22 mouse cellular contexts compared by ENCODE assay signal in genomic region chr4:136848565-136848964, GRCm38 (mm10). TPM values are rescaled to one million over a fixed set of nuclear protein-coding genes. Genes with fewer than 3 reads are reported as not detected.
DNase-seq lines count a peak whose midpoint lies in the region; ATAC-seq lines count a peak whose summit lies in the region.
"Had no signal": no experiment of that assay in that cellular context is flagged by ENCODE, and none has a peak within 500 bp of the region (broad histone marks: within the 10 kb centered on the region; RNA-seq: fewer than 3 reads in every experiment).

No protein-coding gene starts in this region.

- peaks cover 36% of the 10 kb centered on the region for H3K4me1 ChIP-seq in midbrain, embryonic 10.5 days
- H3K4me1 ChIP-seq in midbrain, embryonic 11.5 days (ENCODE audit: control insufficient read depth, insufficient read depth, low read length): peaks cover 7% of the 10 kb centered on the region
- H3K4me1 ChIP-seq: embryonic facial prominence, embryonic 15.5 days; heart, embryonic 13.5 days had no signal

- H3K27ac ChIP-seq in midbrain, embryonic 10.5 days (replicated peaks): peak overlapping the region; percentile 29
- no peak overlapping the region for H3K27ac ChIP-seq in midbrain, embryonic 11.5 days (ENCODE audit: low read depth, low read length)
- H3K27ac ChIP-seq: embryonic facial prominence, embryonic 15.5 days; forebrain, embryonic 15.5 days; heart, embryonic 13.5 days; hindbrain, embryonic 12.5 days; hindbrain, postnatal 0 days had no signal

- DNase-seq in left cerebral cortex, adult 18-20 months (ENCODE audit: low spot score in 2 of 2): peak; percentile 37 to 55
- DNase-seq in left cerebral cortex, adult 8-10 months (ENCODE audit: low spot score in 2 of 2): no peak
- DNase-seq in midbrain, embryonic 10.5 days (ENCODE audit: low spot score): no peak
- DNase-seq in midbrain, embryonic 11.5 days (ENCODE audit: low spot score, missing footprints): no peak
- peak; percentile 39 for DNase-seq in right cerebral cortex, postnatal 25 days
- no peak for DNase-seq in spleen, postnatal 10 days (ENCODE audit: low spot score in 2 of 2)
- DNase-seq: adrenal gland, adult 2 months; adrenal gland, postnatal 25 days; cerebellum, adult 11 months; cerebellum, adult 8-10 months; cerebellum, postnatal 14 days; embryo, embryonic 11 days; gastrocnemius, postnatal 36 days; heart, adult 11 months; heart, postnatal 36 days had no signal

- peaks cover 11% of the 10 kb centered on the region; the same call in 1 of the 2 replicates for H3K27me3 ChIP-seq in midbrain, embryonic 10.5 days (ENCODE audit: low read depth, poor library complexity, severe bottlenecking)
- H3K27me3 ChIP-seq in midbrain, embryonic 11.5 days (ENCODE audit: control insufficient read depth, insufficient read depth, low read length): no peaks in the 10 kb centered on the region
- H3K27me3 ChIP-seq: forebrain, embryonic 15.5 days had no signal

- no peaks in the 10 kb centered on the region for H3K9me3 ChIP-seq in midbrain, embryonic 10.5 days (replicated peaks)
- H3K9me3 ChIP-seq in midbrain, embryonic 11.5 days (ENCODE audit: control insufficient read depth, low read length): no peaks in the 10 kb centered on the region
- H3K9me3 ChIP-seq: embryonic facial prominence, embryonic 15.5 days; forebrain, embryonic 15.5 days; heart, embryonic 13.5 days; hindbrain, embryonic 12.5 days had no signal

- no peak overlapping the region for H3K4me2 ChIP-seq in midbrain, embryonic 11.5 days
- H3K4me2 ChIP-seq: embryonic facial prominence, embryonic 15.5 days; forebrain, embryonic 15.5 days; heart, embryonic 13.5 days; hindbrain, embryonic 12.5 days had no signal

- WGBS in midbrain, embryonic 10.5 days: 79% methylated on average over 4 of the region's 4 CpGs
- 69% methylated on average over 4 of the region's 4 CpGs for WGBS in midbrain, embryonic 11.5 days

- no peak for ATAC-seq in midbrain, embryonic 11.5 days (ENCODE audit: low FRiP score)
- ATAC-seq: forebrain, embryonic 15.5 days; hindbrain, postnatal 0 days had no signal

- no peak overlapping the region for H3K9ac ChIP-seq in midbrain, embryonic 11.5 days (ENCODE audit: low read length)
- H3K9ac ChIP-seq: embryonic facial prominence, embryonic 15.5 days; forebrain, embryonic 15.5 days; heart, embryonic 13.5 days; hindbrain, embryonic 12.5 days had no signal

- H3K36me3 ChIP-seq in midbrain, embryonic 10.5 days: no peaks in the 10 kb centered on the region
- H3K36me3 ChIP-seq in midbrain, embryonic 11.5 days (ENCODE audit: control insufficient read depth, insufficient read depth, low read length): no peaks in the 10 kb centered on the region
- H3K36me3 ChIP-seq: embryonic facial prominence, embryonic 15.5 days; forebrain, embryonic 15.5 days; heart, embryonic 13.5 days; hindbrain, embryonic 12.5 days had no signal

- no peak overlapping the region for H3K4me3 ChIP-seq in midbrain, embryonic 10.5 days
- no peak overlapping the region for H3K4me3 ChIP-seq in midbrain, embryonic 11.5 days (ENCODE audit: low read depth, low read length)
- H3K4me3 ChIP-seq: embryonic facial prominence, embryonic 15.5 days; forebrain, embryonic 15.5 days; heart, embryonic 13.5 days; hindbrain, embryonic 12.5 days had no signal

RNA-seq across cellular contexts. Expression of gene Ephb2, which starts 12.8 kb away (rescaled TPM):
- 10 to 100 TPM; 14.9 to 16.1 TPM for total RNA-seq in left cerebral cortex, adult 18-20 months (2021)
- 10 to 100 TPM; 13.2 to 15.0 (median 14.0) TPM for total RNA-seq in left cerebral cortex, adult 8-10 months (2022)
- 15.6 and 20.9 TPM in 2 replicates for polyA plus RNA-seq in midbrain, embryonic 10.5 days (2016; fragmentation: Nextera tagmentation; extraction: Ambion mirVana)
- polyA plus RNA-seq in midbrain, embryonic 11.5 days (2014; fragmentation: Nextera tagmentation; extraction: Ambion mirVana): 28.8 and 33.7 TPM in 2 replicates

RNA-seq across cellular contexts. Expression of gene C1qb, which starts 37.4 kb away (rescaled TPM):
- total RNA-seq in left cerebral cortex, adult 18-20 months (2021): 10 to 100 TPM; 53.1 to 57.5 TPM
- total RNA-seq in left cerebral cortex, adult 8-10 months (2022): 100 to 1,000 TPM in 2 of 4 experiments, 10 to 100 TPM in 2; 51.2 to 165 (median 86.4) TPM
- polyA plus RNA-seq in midbrain, embryonic 10.5 days (2016; fragmentation: Nextera tagmentation; extraction: Ambion mirVana): 20.6 and 32.4 TPM in 2 replicates
- 31.5 and 34.7 TPM in 2 replicates for polyA plus RNA-seq in midbrain, embryonic 11.5 days (2014; fragmentation: Nextera tagmentation; extraction: Ambion mirVana)
- total RNA-seq: ES-E14 had no signal

RNA-seq across cellular contexts. Expression of gene C1qc, which starts 44.3 kb away (rescaled TPM):
- 10 to 100 TPM; 37.8 to 44.8 TPM for total RNA-seq in left cerebral cortex, adult 18-20 months (2021)
- total RNA-seq in left cerebral cortex, adult 8-10 months (2022): 100 to 1,000 TPM in 1 of 4 experiments, 10 to 100 TPM in 3; 32.7 to 131 (median 67.3) TPM
- 7.1 and 12.9 TPM in 2 replicates for polyA plus RNA-seq in midbrain, embryonic 10.5 days (2016; fragmentation: Nextera tagmentation; extraction: Ambion mirVana)
- 17.7 and 18.9 TPM in 2 replicates for polyA plus RNA-seq in midbrain, embryonic 11.5 days (2014; fragmentation: Nextera tagmentation; extraction: Ambion mirVana)
- total RNA-seq: common myeloid progenitor, adult 5-6 weeks; ES-E14 had no signal

RNA-seq across cellular contexts. Expression of gene C1qa, which starts 50.0 kb away (rescaled TPM):
- total RNA-seq in left cerebral cortex, adult 18-20 months (2021): 10 to 100 TPM; 50.6 to 53.6 TPM
- 100 to 1,000 TPM in 2 of 4 experiments, 10 to 100 TPM in 2; 39.2 to 176 (median 85.0) TPM for total RNA-seq in left cerebral cortex, adult 8-10 months (2022)
- polyA plus RNA-seq in midbrain, embryonic 10.5 days (2016; fragmentation: Nextera tagmentation; extraction: Ambion mirVana): 4.9 and 9.1 TPM in 2 replicates
- polyA plus RNA-seq in midbrain, embryonic 11.5 days (2014; fragmentation: Nextera tagmentation; extraction: Ambion mirVana): 14.3 and 15.3 TPM in 2 replicates
- total RNA-seq: ES-E14 had no signal

Comparison
In these comparisons a context has a peak if more than half of its experiments do, and no peak if none do; other contexts are left out.
1. DNase-seq: peak in left cerebral cortex, adult 18-20 months (2 of 2) and right cerebral cortex, postnatal 25 days (single experiment); none in left cerebral cortex, adult 8-10 months (0 of 2), midbrain, embryonic 10.5 days (single experiment), midbrain, embryonic 11.5 days (single experiment) and spleen, postnatal 10 days (0 of 2).